Mouse (Mus musculus): ENCODE results near the gene Obsl1.

DNA sequence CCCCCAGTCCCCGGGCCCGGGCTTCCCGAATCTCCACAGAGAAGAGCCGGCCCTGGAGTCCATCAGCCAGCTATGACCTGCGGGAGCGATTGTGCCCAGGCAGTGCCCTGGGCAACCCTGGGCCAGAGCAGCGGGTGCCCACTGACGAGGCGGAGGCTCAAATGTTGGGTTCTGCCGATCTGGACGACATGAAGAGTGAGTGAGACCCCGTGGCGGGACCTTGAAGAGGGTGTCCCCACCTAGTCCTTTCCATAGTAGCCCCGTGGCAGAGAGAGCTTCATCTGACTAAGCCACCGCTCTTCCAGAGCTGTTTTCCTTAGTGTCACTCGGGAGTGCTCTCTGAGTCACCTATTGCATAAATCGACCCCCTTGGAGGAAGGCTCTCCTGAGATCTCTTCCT lies 42.6 kb upstream of the Obsl1 start:
- TF ChIP-seq CTCF (IDR thresholded peaks at IDR 0.05; ENCODE audit: low read depth) (no peak), EP300 (IDR thresholded peaks at IDR 0.05; ENCODE audit: low read depth) (no peak)

All from liver, embryonic 14.5 days (tissue).